Mouse (Mus musculus) stomach, embryonic 14.5 days (tissue): ENCODE data around the gene Fcgrt. TPM values are rescaled to one million over a fixed set of nuclear protein-coding genes. Genes with fewer than 3 reads are reported as not detected.

Source experiments
- ATAC-seq: fragments of 200-750 bp; cut with Nextera tagmentation; 2 replicates; pipeline ENCODE4 v1.8.0; 2017; ENCODE audit warnings: low read depth, moderate TSS enrichment; ENCODE audit not compliant: insufficient number of reproducible peaks, insufficient read depth, low FRiP score
- H3K27ac ChIP-seq: fragments of 300-500 bp; sonication (generic); 2 replicates; pipeline ENCODE4 v1.5.1; 2014; ENCODE audit warnings: mild to moderate bottlenecking, low read length, moderate library complexity, mixed read lengths
- H3K27me3 ChIP-seq: fragments of 300-500 bp; sonication (generic); 2 replicates; pipeline ENCODE4 v1.6.1; 2014; ENCODE audit warnings: low read length, control low read depth, mixed read lengths; ENCODE audit not compliant: control insufficient read depth, insufficient read depth
- H3K36me3 ChIP-seq: fragments of 300-500 bp; sonication (generic); 2 replicates; pipeline ENCODE4 v1.6.1; 2014; ENCODE audit warnings: mild to moderate bottlenecking, control low read depth, low read length, moderate library complexity, mixed read lengths; ENCODE audit not compliant: control insufficient read depth, insufficient read depth
- H3K4me1 ChIP-seq: fragments of 300-500 bp; sonication (generic); 2 replicates; pipeline ENCODE4 v1.6.1; 2014; ENCODE audit warnings: low read length, control low read depth, mixed read lengths; ENCODE audit not compliant: control insufficient read depth, insufficient read depth
- H3K4me2 ChIP-seq: fragments of 300-500 bp; sonication (generic); replicated peaks from 2 replicates; pipeline ENCODE4 v1.6.1; 2014; ENCODE audit warnings: low read depth, low read length, control low read depth
- H3K4me3 ChIP-seq: fragments of 300-500 bp; sonication (generic); 2 replicates; pipeline ENCODE4 v1.5.1; 2014; ENCODE audit warnings: low read depth, low read length, control low read depth
- H3K9ac ChIP-seq: fragments of 300-500 bp; sonication (generic); replicated peaks from 2 replicates; pipeline ENCODE4 v1.6.1; 2014; ENCODE audit warnings: low read depth, mild to moderate bottlenecking, control low read depth, low read length, moderate library complexity, mixed read lengths
- H3K9me3 ChIP-seq: fragments of 300-500 bp; sonication (generic); 2 replicates; pipeline ENCODE4 v1.6.1; 2016; ENCODE audit warnings: low read depth, low read length, control low read depth; ENCODE audit not compliant: control insufficient read depth
- WGBS: fragments of 180-500 bp; shearing (Covaris S2); extraction: QIAGEN DNeasy Blood & Tissue Kit; methylation state at CpG from one replicate; pipeline ENCODE4 v1.1.7; 2014; 5-methylcytosine and 5-hydroxymethylcytosine counted together
- microRNA counts: library from miRNA; unstranded; fragments of <30 nt; microRNA quantifications from one replicate; lab custom pipeline; 2016
- microRNA-seq: library from miRNA; unstranded; fragments of <30 nt; microRNA quantifications from one replicate; pipeline ENCODE4, GENCODE M21; 2016
- polyA plus RNA-seq: library from polyadenylated mRNA; unstranded; fragments of >200 nt; fragmentation: Nextera tagmentation; extraction: Ambion mirVana; gene quantifications from 2 replicates; pipeline ENCODE4 v1.2.1, GENCODE M21; 2014

The Fcgrt gene
- polyA plus RNA-seq, 1 experiment from 2014 or later, result 78.6 TPM

- Histone ChIP-seq H3K27me3 (no peaks in the 10 kb centered on the region), H3K4me1 (peaks cover 9% of the 10 kb centered on the region), H3K9ac (no peak overlapping the region), H3K9me3 (no peaks in the 10 kb centered on the region), H3K4me3 (no peak overlapping the region), H3K4me2 (no peak overlapping the region), H3K27ac (no peak overlapping the region), H3K36me3 (peaks cover 63% of the 10 kb centered on the region)
- 92% methylated on average over 23 of the region's 23 CpGs for WGBS
- no peak for ATAC-seq
Measured at GRCm38 (mm10) chr7:45048923-45049657, 54.6 kb downstream of the Fcgrt start.

GRCm38 (mm10) chr7:45048001-45048890 is 55.4 kb downstream of the Fcgrt start:
- H3K27me3 ChIP-seq, result no peaks in the 10 kb centered on the region
- H3K4me1 ChIP-seq, result peaks cover 9% of the 10 kb centered on the region
- ATAC-seq, result no peak
- no peaks in the 10 kb centered on the region for H3K9me3 ChIP-seq
- no peak overlapping the region for H3K9ac ChIP-seq
- no peak overlapping the region for H3K4me2 ChIP-seq
- H3K36me3 ChIP-seq, result peaks cover 71% of the 10 kb centered on the region
- 94% methylated on average over 38 of the region's 38 CpGs for WGBS
- no peak overlapping the region for H3K27ac ChIP-seq
- no peak overlapping the region for H3K4me3 ChIP-seq

- H3K4me1 ChIP-seq, result peaks cover 9% of the 10 kb centered on the region
- 95% methylated on average over 14 of the region's 14 CpGs for WGBS
- no peak overlapping the region for H3K9ac ChIP-seq
- no peak overlapping the region for H3K4me2 ChIP-seq
- no peaks in the 10 kb centered on the region for H3K9me3 ChIP-seq
- no peak overlapping the region for H3K27ac ChIP-seq
- H3K27me3 ChIP-seq, result no peaks in the 10 kb centered on the region
- peaks cover 78% of the 10 kb centered on the region for H3K36me3 ChIP-seq
- ATAC-seq, result no peak
- no peak overlapping the region for H3K4me3 ChIP-seq
Measured at GRCm38 (mm10) chr7:45047491-45047890, 56.2 kb downstream of the Fcgrt start.

- Histone ChIP-seq H3K36me3 (peaks cover 84% of the 10 kb centered on the region), H3K9me3 (no peaks in the 10 kb centered on the region), H3K27me3 (no peaks in the 10 kb centered on the region), H3K4me1 (peaks cover 9% of the 10 kb centered on the region), H3K27ac (no peak overlapping the region), H3K9ac (no peak overlapping the region), H3K4me2 (no peak overlapping the region), H3K4me3 (no peak overlapping the region)
- 93% methylated on average over 26 of the region's 26 CpGs for WGBS
- ATAC-seq, result no peak
Measured at GRCm38 (mm10) chr7:45046853-45047350, 56.7 kb downstream of the Fcgrt start.

GRCm38 (mm10) chr7:45045741-45046140 is 57.9 kb downstream of the Fcgrt start:
- Histone ChIP-seq H3K9me3 (no peaks in the 10 kb centered on the region), H3K9ac (no peak overlapping the region), H3K4me3 (no peak overlapping the region), H3K36me3 (peaks cover 96% of the 10 kb centered on the region), H3K27me3 (no peaks in the 10 kb centered on the region), H3K4me2 (no peak overlapping the region), H3K4me1 (peaks cover 4% of the 10 kb centered on the region; the same call in 1 of the 2 replicates), H3K27ac (no peak overlapping the region)
- WGBS, result 96% methylated on average over 22 of the region's 22 CpGs
- no peak for ATAC-seq

GRCm38 (mm10) chr7:45043307-45043706 is 60.3 kb downstream of the Fcgrt start:
- H3K27ac ChIP-seq, result no peak overlapping the region
- H3K4me2 ChIP-seq, result no peak overlapping the region
- H3K27me3 ChIP-seq, result no peaks in the 10 kb centered on the region
- no peak for ATAC-seq
- H3K9me3 ChIP-seq, result no peaks in the 10 kb centered on the region
- H3K4me1 ChIP-seq, result no peaks in the 10 kb centered on the region
- 91% methylated on average over 14 of the region's 14 CpGs for WGBS
- H3K36me3 ChIP-seq, result peaks cover 94% of the 10 kb centered on the region
- H3K4me3 ChIP-seq, result no peak overlapping the region
- H3K9ac ChIP-seq, result no peak overlapping the region

MicroRNA genes within 50 kb of the gene (microRNA counts, 519-probe panel; counts per million panel counts)
- microRNA mmu-miR-150 (lab: Ali Mortazavi, UCI), result 2,421 counts per million, percentile 39 among the panel's probes with 10 or more counts

Small RNA genes within 50 kb of the gene (microRNA-seq; reads per million reads assigned to microRNA genes)
- gene Mir150, result 16.6 reads per million, percentile 25 among the genes with 10 or more reads in this experiment
- gene Mir5121, result 17.7 reads per million, percentile 26 among the genes with 10 or more reads in this experiment

Other genes with a start within 250 kb of the Fcgrt start
- gene Pnkp, start 246.7 kb downstream of the Fcgrt start, polyA plus RNA-seq, result 25.7 and 30.0 TPM in 2 replicates
- 377 and 384 TPM in 2 replicates for gene Ptov1, start 234.1 kb downstream of the Fcgrt start, polyA plus RNA-seq
- 65.2 and 79.4 TPM in 2 replicates for gene Med25, start 211.1 kb downstream of the Fcgrt start, polyA plus RNA-seq
- gene Fuz, start 207.8 kb downstream of the Fcgrt start, polyA plus RNA-seq, result 25.8 and 26.4 TPM in 2 replicates
- gene Ap2a1, start 174.4 kb downstream of the Fcgrt start, polyA plus RNA-seq, result 67.3 and 72.1 TPM in 2 replicates
- 0.17 TPM in 2 replicates for gene Tsks, start 160.6 kb downstream of the Fcgrt start, polyA plus RNA-seq
- 24.7 and 25.0 TPM in 2 replicates for gene Cpt1c, start 129.0 kb downstream of the Fcgrt start, polyA plus RNA-seq
- 165 and 186 TPM in 2 replicates for gene Prmt1, start 117.3 kb downstream of the Fcgrt start, polyA plus RNA-seq
- 89.2 and 96.0 TPM in 2 replicates for gene Irf3, start 106.2 kb downstream of the Fcgrt start, polyA plus RNA-seq
- gene Bcl2l12, start 105.1 kb downstream of the Fcgrt start, polyA plus RNA-seq, result 60.6 and 62.9 TPM in 2 replicates
- gene Scaf1, start 87.5 kb downstream of the Fcgrt start, polyA plus RNA-seq, result 48.9 and 49.8 TPM in 2 replicates
- gene Rras, start 85.9 kb downstream of the Fcgrt start, polyA plus RNA-seq, result 71.0 and 75.0 TPM in 2 replicates
- gene Prr12, start 51.0 kb downstream of the Fcgrt start, polyA plus RNA-seq, result 13.7 and 17.8 TPM in 2 replicates
- 58.9 and 63.6 TPM in 2 replicates for gene Nosip, start 41.4 kb downstream of the Fcgrt start, polyA plus RNA-seq
- 20.7 and 20.9 TPM in 2 replicates for gene Prrg2, start 41.2 kb downstream of the Fcgrt start, polyA plus RNA-seq
- gene Rcn3, start 11.6 kb downstream of the Fcgrt start, polyA plus RNA-seq, result 418 and 432 TPM in 2 replicates
- 1,682 and 1,777 TPM in 2 replicates for gene Rps11, start 20.6 kb upstream of the Fcgrt start, polyA plus RNA-seq
- 1,622 and 1,649 TPM in 2 replicates for gene Rpl13a, start 24.9 kb upstream of the Fcgrt start, polyA plus RNA-seq
- gene Gm45713, start 32.4 kb upstream of the Fcgrt start, polyA plus RNA-seq, result 0.65 and 0.83 TPM in 2 replicates
- gene Flt3l, start 32.6 kb upstream of the Fcgrt start, polyA plus RNA-seq, result 2.1 and 2.9 TPM in 2 replicates
- 103 and 114 TPM in 2 replicates for gene Pih1d1, start 50.5 kb upstream of the Fcgrt start, polyA plus RNA-seq
- gene Aldh16a1, start 50.7 kb upstream of the Fcgrt start, polyA plus RNA-seq, result 43.4 and 54.1 TPM in 2 replicates
- 0.20 TPM in 1 of 2 replicates, not detected in the other for gene Slc17a7, start 60.1 kb upstream of the Fcgrt start, polyA plus RNA-seq
- not detected in 2 replicates for gene Gfy, start 75.7 kb upstream of the Fcgrt start, polyA plus RNA-seq
- gene Pth2, start 77.1 kb upstream of the Fcgrt start, polyA plus RNA-seq, result not detected in 2 replicates
- 0.22 and 0.55 TPM in 2 replicates for gene Ccdc155, start 101.0 kb upstream of the Fcgrt start, polyA plus RNA-seq
- gene Dkkl1, start 108.3 kb upstream of the Fcgrt start, polyA plus RNA-seq, result 0.45 and 1.2 TPM in 2 replicates
- gene Tead2, start 111.9 kb upstream of the Fcgrt start, polyA plus RNA-seq, result 155 and 167 TPM in 2 replicates
- gene Cd37, start 135.3 kb upstream of the Fcgrt start, polyA plus RNA-seq, result 2.2 and 3.5 TPM in 2 replicates
- not detected in 2 replicates for gene Slc6a16, start 137.2 kb upstream of the Fcgrt start, polyA plus RNA-seq
- not detected in 2 replicates for gene Slc6a21, start 173.7 kb upstream of the Fcgrt start, polyA plus RNA-seq
- gene Trpm4, start 229.9 kb upstream of the Fcgrt start, polyA plus RNA-seq, result 18.3 and 23.5 TPM in 2 replicates
- gene Hrc, start 231.4 kb upstream of the Fcgrt start, polyA plus RNA-seq, result 0.78 and 1.8 TPM in 2 replicates